Mouse (Mus musculus): Measurements from ENCODE around the gene Gabrb1.

DNA sequence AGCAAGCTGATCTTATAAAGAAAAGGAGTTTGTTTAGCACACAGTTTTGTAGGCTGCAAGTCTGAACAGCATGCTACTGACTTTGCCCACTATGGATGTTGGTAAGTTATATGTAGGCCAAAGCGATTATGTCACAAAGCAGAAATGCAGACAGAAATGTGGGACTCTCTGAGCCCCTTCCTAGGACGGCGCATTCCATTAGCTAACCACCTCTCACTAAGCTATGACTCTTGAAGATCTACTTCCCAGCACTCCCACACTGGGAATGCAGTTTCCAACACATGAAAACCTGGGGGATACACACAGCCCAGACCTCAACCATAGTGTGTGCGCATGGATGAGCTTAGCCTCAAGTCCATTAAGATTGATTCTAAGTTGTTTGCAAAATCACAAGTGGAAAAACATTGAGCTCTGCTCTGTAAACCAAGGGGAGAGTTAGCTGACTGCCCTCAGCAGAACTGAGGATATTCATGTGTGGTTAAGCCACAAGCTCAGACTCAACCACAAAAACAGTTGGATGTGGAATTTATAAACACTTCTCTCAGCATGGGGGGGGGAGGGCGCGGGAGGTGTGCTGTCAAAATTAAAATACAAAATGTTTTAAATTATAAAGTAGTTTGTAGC, 464.6 kb downstream of the Gabrb1 start:
- TF ChIP-seq POLR2A (IDR thresholded peaks at IDR 0.05; ENCODE audit: low read depth, low read length) (no peak), CTCF (IDR thresholded peaks at IDR 0.05; ENCODE audit: borderline replicate concordance, insufficient read depth, low read length) (no peak)
